Comparison of ENCODE assay signal across 17 mouse cellular contexts in the genomic region with DNA sequence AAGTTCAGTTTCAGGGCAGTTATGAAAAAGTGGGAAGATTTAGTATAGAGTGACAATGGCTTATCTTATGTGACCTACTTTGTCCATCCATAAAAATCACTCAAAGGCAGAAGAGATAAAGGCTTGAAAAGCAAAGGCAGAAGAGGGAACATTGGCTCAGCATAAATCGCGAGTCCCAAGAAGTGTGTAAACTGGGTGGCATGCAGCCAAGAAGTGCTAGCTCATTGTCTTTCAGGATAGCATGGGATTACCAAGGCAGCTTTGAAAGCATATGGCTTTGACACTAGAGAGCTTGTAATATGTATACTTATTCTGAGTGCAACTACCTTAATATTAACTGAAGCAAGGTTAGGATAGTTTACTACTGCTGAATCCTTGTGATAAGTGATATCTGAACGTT.
DNase-seq lines count a peak whose midpoint lies in the region; TF ChIP-seq lines count a peak whose summit lies in the region.
"Had no signal": no experiment of that assay in that cellular context is flagged by ENCODE, and none has a peak within 500 bp of the region (broad histone marks: within the 10 kb centered on the region; RNA-seq: fewer than 3 reads in every experiment).

No protein-coding gene starts in this region.

- no peak for TF ChIP-seq POLR2A in brain, embryonic 14.5 days (IDR thresholded peaks at IDR 0.05; ENCODE audit: borderline replicate concordance, extremely low read depth, insufficient read depth, insufficient read length, poor library complexity, severe bottlenecking)

- no peak overlapping the region for H3K27ac ChIP-seq in gastrocnemius, adult 2 months
- H3K27ac ChIP-seq: embryonic facial prominence, embryonic 13.5 days; forebrain, embryonic 12.5 days; heart, embryonic 13.5 days; hindbrain, embryonic 13.5 days; hindbrain, postnatal 0 days had no signal

- DNase-seq in cerebellum, postnatal 14 days: peak; percentile 5 to 11
- DNase-seq in cerebellum, postnatal 4 days (ENCODE audit: low spot score in 2 of 2): no peak
- DNase-seq in kidney, postnatal 4 days: peak; percentile 9 to 13
- no peak for DNase-seq in kidney, adult 8-10 months
- DNase-seq in urinary bladder, postnatal 14 days (ENCODE audit: low spot score): peak; percentile 7
- no peak for DNase-seq in urinary bladder, adult 18-20 months (ENCODE audit: low spot score in 2 of 2)
- DNase-seq in brain, embryonic 14.5 days (ENCODE audit: low read depth): peak; percentile 51
- DNase-seq in gastrocnemius, adult 2 months: no peak
- DNase-seq: B cell, adult 2 months; cerebellum, adult 2 months; gastrocnemius, postnatal 36 days; heart, adult 11 months had no signal

- no peak for TF ChIP-seq CTCF in brain, embryonic 14.5 days (IDR thresholded peaks at IDR 0.05; ENCODE audit: borderline replicate concordance, extremely low read depth, insufficient read depth, insufficient read length)
- no peak for TF ChIP-seq CTCF in gastrocnemius, adult 2 months (IDR thresholded peaks at IDR 0.05)

- intact Hi-C loops in gastrocnemius, adult 2 months (cut with DNase I): no loop called here

- H3K4me3 ChIP-seq in gastrocnemius, adult 2 months: no peak overlapping the region
- H3K4me3 ChIP-seq: embryonic facial prominence, embryonic 13.5 days; forebrain, embryonic 12.5 days; heart, embryonic 13.5 days; hindbrain, embryonic 13.5 days had no signal

Comparison
In these comparisons a context has a peak if more than half of its experiments do, and no peak if none do; other contexts are left out.
1. DNase-seq: peak in cerebellum, postnatal 14 days (2 of 2), kidney, postnatal 4 days (2 of 2), urinary bladder, postnatal 14 days (single experiment) and brain, embryonic 14.5 days (single experiment); none in cerebellum, postnatal 4 days (0 of 2), kidney, adult 8-10 months (0 of 2), urinary bladder, adult 18-20 months (0 of 2) and gastrocnemius, adult 2 months (single experiment).